Mouse (Mus musculus) liver, embryonic 11.5 days (tissue): ENCODE measurements around the gene Zfp169. TPM values are rescaled to one million over a fixed set of nuclear protein-coding genes. Genes with fewer than 3 reads are reported as not detected.

Experiments used
- ATAC-seq: fragments of 200-750 bp; cut with Nextera tagmentation; replicated peaks from 2 replicates; pipeline ENCODE4 v1.8.0; 2017; ENCODE audit warnings: moderate number of reproducible peaks, mild to moderate bottlenecking, moderate TSS enrichment, moderate library complexity; ENCODE audit not compliant: low FRiP score
- DNase-seq: peaks from one replicate; pipeline ENCODE4 v3.0.0-alpha.2; 2017; ENCODE audit warnings: low spot score
- H3K27ac ChIP-seq: fragments of 300-500 bp; sonication (generic); 2 replicates; pipeline ENCODE4 v1.5.1; 2014; ENCODE audit warnings: mild to moderate bottlenecking, low read depth, low read length, control low read depth
- H3K27me3 ChIP-seq: fragments of 300-500 bp; sonication (generic); replicated peaks from 2 replicates; pipeline ENCODE4 v1.6.1; 2014; ENCODE audit warnings: low read length, mixed read lengths; ENCODE audit not compliant: control insufficient read depth, insufficient read depth
- H3K36me3 ChIP-seq: fragments of 300-500 bp; sonication (generic); 2 replicates; pipeline ENCODE4 v1.6.1; 2014; ENCODE audit warnings: mild to moderate bottlenecking, low read length, moderate library complexity, mixed read lengths; ENCODE audit not compliant: control insufficient read depth, insufficient read depth
- H3K4me1 ChIP-seq: fragments of 300-500 bp; sonication (generic); replicated peaks from 2 replicates; pipeline ENCODE4 v1.6.1; 2014; ENCODE audit warnings: low read length, mixed read lengths; ENCODE audit not compliant: control insufficient read depth, insufficient read depth
- H3K4me2 ChIP-seq: fragments of 300-500 bp; sonication (generic); 2 replicates; pipeline ENCODE4 v1.6.1; 2014; ENCODE audit warnings: mild to moderate bottlenecking, control low read depth, moderate library complexity
- H3K4me3 ChIP-seq: fragments of 300-500 bp; sonication (generic); 2 replicates; pipeline ENCODE4 v1.5.1; 2014; ENCODE audit warnings: low read depth, low read length, control low read depth
- H3K9ac ChIP-seq: fragments of 300-500 bp; sonication (generic); 2 replicates; pipeline ENCODE4 v1.6.1; 2014; ENCODE audit warnings: low read depth, low read length, control low read depth
- H3K9me3 ChIP-seq: fragments of 300-500 bp; sonication (generic); 2 replicates; pipeline ENCODE4 v1.6.1; 2016; ENCODE audit warnings: low read length, inconsistent platforms, mixed read lengths; ENCODE audit not compliant: control insufficient read depth
- WGBS: fragments of 180-500 bp; shearing (Covaris S2); extraction: QIAGEN DNeasy Blood & Tissue Kit; methylation state at CpG from one replicate; pipeline ENCODE4 v1.1.7; 2014; 5-methylcytosine and 5-hydroxymethylcytosine counted together
- polyA plus RNA-seq: library from polyadenylated mRNA; unstranded; fragments of >200 nt; fragmentation: Nextera tagmentation; extraction: Ambion mirVana; gene quantifications from 2 replicates; pipeline ENCODE4 v1.2.1, GENCODE M21; 2014

Gene Zfp169
- polyA plus RNA-seq, 1 experiment from 2014 or later = 2.9 TPM

DNA sequence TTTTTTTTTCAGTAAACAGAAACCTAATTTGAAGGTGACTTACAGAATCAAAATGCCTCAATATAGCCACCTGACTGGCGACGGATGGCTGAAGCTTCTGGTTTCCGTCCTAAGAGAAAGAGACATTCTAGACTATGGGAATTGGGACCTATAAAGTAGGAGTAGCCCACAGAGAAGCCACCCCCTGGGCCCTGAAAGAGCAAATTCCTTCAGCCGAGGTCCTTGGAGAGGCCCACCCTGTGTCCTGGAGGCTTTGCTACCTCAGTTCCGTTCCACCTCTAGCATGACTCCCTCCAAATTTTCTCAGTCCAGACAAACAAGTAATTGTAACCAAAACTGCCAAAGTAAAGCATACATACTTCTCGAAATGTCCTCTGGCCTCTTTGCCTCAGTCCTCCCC lies 34.4 kb upstream of the Zfp169 start:
- Histone ChIP-seq H3K27ac (no peak overlapping the region), H3K27me3 (no peaks in the 10 kb centered on the region), H3K4me1 (peaks cover 25% of the 10 kb centered on the region), H3K4me2 (no peak overlapping the region), H3K4me3 (no peak overlapping the region), H3K9ac (no peak overlapping the region), H3K9me3 (no peaks in the 10 kb centered on the region), H3K36me3 (no peaks in the 10 kb centered on the region)
- ATAC-seq (no peak), DNase-seq (no peak)
- 89% methylated on average over 6 of the region's 6 CpGs for WGBS

- DNase-seq = peak; percentile 99
- H3K36me3 ChIP-seq = no peaks in the 10 kb centered on the region
These were observed 33.2 kb upstream of the Zfp169 start for GRCm38 (mm10) chr13:48546330-48546917.

DNA sequence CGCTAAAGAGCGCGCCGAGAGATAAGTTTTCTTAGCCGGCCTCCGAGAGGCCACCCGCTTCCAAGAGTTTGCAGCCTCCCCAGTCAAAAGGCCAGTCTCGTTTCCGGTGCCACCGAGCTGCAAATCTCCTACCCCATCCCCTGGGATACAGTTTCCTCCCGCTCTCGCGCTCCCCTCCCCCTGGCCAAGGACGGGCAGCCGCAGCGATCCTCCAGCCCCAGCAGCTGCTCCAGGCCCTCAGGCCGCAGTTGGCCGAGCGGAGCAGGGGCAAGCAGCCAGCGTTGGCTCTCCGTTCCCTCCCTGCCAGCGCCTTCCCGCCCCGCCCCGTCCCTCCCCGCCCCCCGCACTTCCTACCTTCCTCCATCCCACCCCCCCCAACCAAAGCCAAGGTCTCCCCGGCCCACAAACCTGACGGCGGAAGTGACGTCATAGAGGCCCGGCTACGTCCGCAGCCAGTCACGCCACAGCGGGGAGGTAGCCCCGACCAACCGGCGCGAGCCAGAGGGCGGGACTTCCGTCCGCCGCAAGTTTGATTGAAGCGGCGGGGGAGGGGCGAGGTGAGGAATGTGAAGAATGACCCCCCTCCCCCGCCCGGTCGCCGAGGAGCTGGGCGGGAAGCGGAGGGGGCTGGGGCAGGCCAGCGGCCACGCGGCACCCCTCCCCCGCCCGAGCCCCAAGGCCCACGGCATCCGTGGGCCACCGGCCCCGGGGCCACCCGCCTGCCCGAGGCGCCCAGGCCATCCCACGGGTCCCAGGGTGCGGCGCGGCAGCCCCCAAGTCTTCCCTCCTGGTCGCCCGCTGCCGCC lies 32.4 kb upstream of the Zfp169 start:
- peaks cover 26% of the 10 kb centered on the region for H3K4me1 ChIP-seq
- H3K9me3 ChIP-seq = no peaks in the 10 kb centered on the region
- peak overlapping the region; percentile 99 for H3K27ac ChIP-seq
- no peaks in the 10 kb centered on the region for H3K36me3 ChIP-seq
- peak overlapping the region; percentile 97 for H3K4me3 ChIP-seq
- peak overlapping the region; percentile 75 for H3K4me2 ChIP-seq
- peak overlapping the region; percentile 100 for H3K9ac ChIP-seq
- H3K27me3 ChIP-seq = no peaks in the 10 kb centered on the region
- DNase-seq (peak; percentile 95), ATAC-seq (peak; percentile 83)
- WGBS = under 1% methylated on average over 57 of the region's 72 CpGs

More at GRCm38 (mm10) chr13:48546330-48546917, 33.2 kb upstream of the Zfp169 start:
- Histone ChIP-seq H3K4me2 (peak overlapping the region; percentile 58), H3K27me3 (no peaks in the 10 kb centered on the region), H3K27ac (peak overlapping the region; percentile 99), H3K4me3 (peak overlapping the region; percentile 97), H3K9me3 (no peaks in the 10 kb centered on the region), H3K4me1 (peaks cover 21% of the 10 kb centered on the region), H3K9ac (peak overlapping the region; percentile 100)
- peak; percentile 96 for ATAC-seq
- WGBS = under 1% methylated on average over 70 of the region's 72 CpGs

DNA sequence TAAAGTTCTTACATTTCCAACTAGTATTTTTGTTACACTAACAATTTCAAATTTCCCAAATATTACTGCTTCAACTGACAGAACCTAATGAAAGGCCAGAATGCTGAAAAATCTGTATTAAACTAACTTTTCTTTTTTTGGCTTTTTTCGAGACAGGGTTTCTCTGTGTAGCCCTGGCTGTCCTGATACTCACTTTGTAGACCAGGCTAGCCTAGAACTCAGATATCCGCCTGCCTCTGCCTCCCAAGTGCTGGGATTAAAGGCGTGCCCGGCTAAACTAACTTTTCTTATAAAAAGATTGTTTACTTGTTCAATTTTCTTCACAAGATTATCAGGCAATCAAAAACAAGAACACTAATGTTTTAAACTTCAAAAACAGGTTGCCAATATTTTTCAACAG lies 31.6 kb upstream of the Zfp169 start:
- H3K36me3 ChIP-seq = no peaks in the 10 kb centered on the region
- no peak for DNase-seq
- peak overlapping the region; percentile 75 for H3K4me2 ChIP-seq
- no peaks in the 10 kb centered on the region for H3K27me3 ChIP-seq
- no peak for ATAC-seq
- no peaks in the 10 kb centered on the region for H3K9me3 ChIP-seq
- WGBS = 28% methylated on average over 4 of the region's 4 CpGs
- peak overlapping the region; percentile 95 for H3K27ac ChIP-seq
- peak overlapping the region; percentile 89 for H3K9ac ChIP-seq
- peak overlapping the region; percentile 97 for H3K4me3 ChIP-seq
- peaks cover 27% of the 10 kb centered on the region for H3K4me1 ChIP-seq

- Histone ChIP-seq H3K36me3 (no peaks in the 10 kb centered on the region), H3K4me1 (peaks cover 27% of the 10 kb centered on the region), H3K27me3 (no peaks in the 10 kb centered on the region), H3K4me3 (peak overlapping the region; percentile 97), H3K4me2 (peak overlapping the region; percentile 75), H3K9me3 (no peaks in the 10 kb centered on the region), H3K27ac (no peak overlapping the region), H3K9ac (peak overlapping the region; percentile 34; the same call in 1 of the 2 replicates)
- ATAC-seq = no peak
- DNase-seq = no peak
These were observed 31.1 kb upstream of the Zfp169 start for GRCm38 (mm10) chr13:48544391-48544790.

- Histone ChIP-seq H3K27ac (no peak overlapping the region), H3K9me3 (no peaks in the 10 kb centered on the region), H3K4me3 (no peak overlapping the region), H3K4me2 (no peak overlapping the region), H3K9ac (no peak overlapping the region), H3K36me3 (peaks cover 6% of the 10 kb centered on the region; the same call in 1 of the 2 replicates), H3K27me3 (no peaks in the 10 kb centered on the region), H3K4me1 (peaks cover 24% of the 10 kb centered on the region)
- WGBS = 28% methylated on average over 1 of the region's 1 CpGs
- ATAC-seq (no peak), DNase-seq (no peak)
These were observed 27.2 kb upstream of the Zfp169 start for GRCm38 (mm10) chr13:48540488-48540887.

DNA sequence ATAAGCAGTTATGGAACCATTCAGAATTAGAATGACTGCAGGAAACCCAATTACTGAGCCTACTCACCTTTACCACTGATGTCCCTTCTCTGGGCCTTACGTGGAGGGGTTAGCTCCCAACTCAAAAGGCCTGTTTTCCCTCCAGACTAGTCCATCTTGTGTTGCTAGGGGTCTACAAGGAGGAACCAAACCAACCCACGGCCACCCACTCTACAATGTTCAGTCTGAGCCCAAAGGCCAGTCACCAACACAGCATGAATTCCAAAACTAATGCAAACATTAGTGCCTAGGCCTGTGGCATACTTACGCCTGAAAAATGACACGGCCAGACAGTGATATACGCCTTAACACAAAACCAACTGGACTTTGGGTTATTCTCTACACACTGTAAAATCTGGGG lies 20.2 kb upstream of the Zfp169 start:
- ATAC-seq = no peak
- 85% methylated on average over 5 of the region's 5 CpGs for WGBS
- Histone ChIP-seq H3K9me3 (no peaks in the 10 kb centered on the region), H3K36me3 (peaks cover 9% of the 10 kb centered on the region; the same call in 1 of the 2 replicates), H3K27ac (no peak overlapping the region), H3K27me3 (no peaks in the 10 kb centered on the region), H3K4me3 (no peak overlapping the region), H3K4me2 (no peak overlapping the region), H3K4me1 (no peaks in the 10 kb centered on the region), H3K9ac (no peak overlapping the region)
- DNase-seq = no peak

- WGBS = 75% methylated on average over 2 of the region's 2 CpGs
- Histone ChIP-seq H3K4me3 (no peak overlapping the region), H3K4me2 (no peak overlapping the region), H3K9me3 (no peaks in the 10 kb centered on the region), H3K9ac (no peak overlapping the region), H3K4me1 (no peaks in the 10 kb centered on the region), H3K27ac (no peak overlapping the region), H3K27me3 (no peaks in the 10 kb centered on the region), H3K36me3 (peaks cover 3% of the 10 kb centered on the region; the same call in 1 of the 2 replicates)
- no peak for ATAC-seq
- DNase-seq = no peak
These were observed 18.2 kb upstream of the Zfp169 start for GRCm38 (mm10) chr13:48531448-48531847.
